Mouse (Mus musculus) neural tube, embryonic 12.5 days (tissue): ENCODE measurements at regions not wholly inside any gene's neighbourhood (a gene's known extent, or its start where the extent isn't known, plus 50 kb on each side); places are given as distances from the start of the nearest gene placed in this dataset.

Source experiments
- ATAC-seq: fragments of 200-750 bp; cut with Nextera tagmentation; 2 replicates; pipeline ENCODE4 v1.8.0; 2017; ENCODE audit warnings: low read depth, mild to moderate bottlenecking, moderate TSS enrichment, moderate library complexity; ENCODE audit not compliant: low FRiP score
- H3K27ac ChIP-seq: fragments of 300-500 bp; sonication (generic); 2 replicates; pipeline ENCODE4 v1.5.1; 2016
- H3K27me3 ChIP-seq: fragments of 300-500 bp; sonication (generic); replicated peaks from 2 replicates; pipeline ENCODE4 v1.6.1; 2016; ENCODE audit warnings: mild to moderate bottlenecking
- H3K36me3 ChIP-seq: fragments of 300-500 bp; sonication (generic); 2 replicates; pipeline ENCODE4 v1.6.1; 2016; ENCODE audit warnings: mild to moderate bottlenecking
- H3K4me1 ChIP-seq: fragments of 300-500 bp; sonication (generic); 2 replicates; pipeline ENCODE4 v1.6.1; 2016
- H3K4me2 ChIP-seq: fragments of 300-500 bp; sonication (generic); replicated peaks from 2 replicates; pipeline ENCODE4 v1.6.1; 2016; ENCODE audit warnings: mild to moderate bottlenecking
- H3K4me3 ChIP-seq: fragments of 300-500 bp; sonication (generic); 2 replicates; pipeline ENCODE4 v1.5.1; 2016
- H3K9ac ChIP-seq: fragments of 300-500 bp; sonication (generic); 2 replicates; pipeline ENCODE4 v1.6.1; 2016; ENCODE audit warnings: mild to moderate bottlenecking
- H3K9me3 ChIP-seq: fragments of 300-500 bp; sonication (generic); 2 replicates; pipeline ENCODE4 v1.6.1; 2016; ENCODE audit warnings: mild to moderate bottlenecking
- WGBS: fragments of 180-500 bp; shearing (Covaris S2); methylation state at CpG from one replicate; pipeline ENCODE4 v1.1.7; 2016; 5-methylcytosine and 5-hydroxymethylcytosine counted together

DNA sequence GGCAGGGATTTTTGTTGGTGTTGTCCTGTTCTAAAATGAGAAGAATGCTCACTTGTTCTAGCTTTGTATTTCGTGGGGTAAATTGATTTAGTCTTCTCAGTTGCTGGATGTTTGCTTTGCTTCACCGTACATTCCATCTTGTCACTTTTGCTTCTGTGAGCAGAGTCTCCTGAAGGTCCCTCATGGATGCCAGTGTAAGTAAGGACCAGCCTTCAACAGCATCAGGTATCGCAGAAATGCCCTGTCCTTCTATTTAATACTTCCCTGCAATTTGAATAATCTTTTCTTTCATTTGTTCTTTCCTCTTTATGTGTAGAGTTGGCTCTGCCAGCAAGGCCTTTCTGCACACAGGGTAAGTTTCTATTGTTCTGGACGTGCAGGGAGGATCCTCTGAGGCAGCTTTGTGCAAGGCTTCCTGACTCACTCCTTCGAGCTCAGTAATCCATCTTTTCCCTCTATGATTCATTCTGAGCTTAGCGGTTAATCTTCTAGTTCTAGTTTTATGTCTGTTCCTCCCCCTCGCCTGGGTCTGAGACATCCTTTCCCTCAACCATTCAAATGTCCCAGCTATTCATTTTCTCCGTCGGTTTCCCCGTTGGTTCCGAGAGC lies 55.7 kb upstream of the Gm5148 start:
- H3K9ac ChIP-seq: no peak overlapping the region
- H3K36me3 ChIP-seq: no peaks in the 10 kb centered on the region
- peak; percentile 18; the same call in 1 of the 2 replicates for ATAC-seq
- no peak overlapping the region for H3K27ac ChIP-seq
- no peak overlapping the region for H3K4me3 ChIP-seq
- H3K9me3 ChIP-seq: no peaks in the 10 kb centered on the region
- peaks cover 11% of the 10 kb centered on the region for H3K4me1 ChIP-seq
- H3K27me3 ChIP-seq: peaks cover 5% of the 10 kb centered on the region
- 26% methylated on average over 11 of the region's 11 CpGs for WGBS
- no peak overlapping the region; the same call in 1 of the 2 replicates for H3K4me2 ChIP-seq

DNA sequence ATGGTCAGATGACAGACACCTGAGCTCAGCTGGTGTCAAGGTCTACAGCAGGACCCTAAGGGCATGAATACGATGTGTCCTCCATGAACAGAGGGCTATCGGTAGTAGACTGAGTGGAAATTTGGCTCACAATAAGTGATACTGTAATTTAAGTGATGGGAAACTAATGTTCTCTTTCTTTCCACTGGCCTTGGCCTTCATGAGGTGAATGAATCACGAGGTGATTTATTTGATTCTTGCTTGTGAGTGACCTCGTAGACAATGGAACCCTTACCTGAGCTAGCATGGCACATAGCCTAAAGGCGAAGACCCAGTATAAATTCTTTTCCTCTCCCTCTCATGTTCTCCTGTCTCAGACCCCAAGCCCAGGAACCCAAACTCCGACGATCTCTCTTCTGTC lies 54.1 kb upstream of the Gm5148 start:
- WGBS: 91% methylated on average over 7 of the region's 7 CpGs
- Histone ChIP-seq H3K4me3 (no peak overlapping the region), H3K4me2 (no peak overlapping the region), H3K27me3 (peaks cover 5% of the 10 kb centered on the region), H3K4me1 (peaks cover 11% of the 10 kb centered on the region), H3K27ac (no peak overlapping the region), H3K9me3 (no peaks in the 10 kb centered on the region), H3K36me3 (no peaks in the 10 kb centered on the region), H3K9ac (no peak overlapping the region)
- ATAC-seq: no peak

DNA sequence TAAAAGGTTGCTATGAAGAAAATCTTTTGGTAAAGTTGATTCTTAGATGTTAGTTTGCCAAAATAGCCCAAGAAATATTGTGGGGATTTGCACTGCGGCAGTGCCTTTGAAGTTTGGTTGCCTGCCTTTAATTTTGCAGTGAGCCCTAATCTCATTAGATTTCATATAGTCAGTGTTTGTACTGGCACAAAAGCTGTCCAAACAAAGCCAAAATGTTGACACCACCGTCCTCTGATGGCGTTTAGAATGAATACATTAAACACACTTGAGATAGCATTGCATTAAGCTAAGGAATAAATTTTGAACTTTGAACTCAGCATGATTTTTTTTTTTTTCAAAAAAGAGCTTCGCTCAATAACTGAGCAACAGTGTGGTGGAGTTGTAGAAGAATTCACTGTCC lies 51.9 kb upstream of the Gm5148 start:
- Histone ChIP-seq H3K27ac (no peak overlapping the region), H3K4me2 (no peak overlapping the region), H3K4me3 (no peak overlapping the region), H3K36me3 (no peaks in the 10 kb centered on the region), H3K9me3 (no peaks in the 10 kb centered on the region), H3K27me3 (peaks cover 5% of the 10 kb centered on the region), H3K9ac (no peak overlapping the region), H3K4me1 (peaks cover 11% of the 10 kb centered on the region)
- no peak for ATAC-seq
- WGBS: 40% methylated on average over 4 of the region's 4 CpGs
